Mouse (Mus musculus): ENCODE data around the gene Wipf2. TPM values are rescaled to one million over a fixed set of nuclear protein-coding genes. Genes with fewer than 3 reads are reported as not detected.
"Not testable (repeated sequence)": the region's sequence is repeated elsewhere in the genome, so short reads cannot be mapped to it uniquely, and the experiment has no call there.

Wipf2 gene
- polyA plus RNA-seq, 1 experiment from 2014 or later = 5.2 TPM

GRCm38 (mm10) chr11:98916376-98916775, 52.9 kb downstream of the Wipf2 start:
- 91% methylated on average over 3 of the region's 3 CpGs for WGBS
- not testable (repeated sequence) for H3K4me3 ChIP-seq (replicated peaks); H3K4me1 ChIP-seq; H3K4me2 ChIP-seq; H3K9ac ChIP-seq; H3K27me3 ChIP-seq; H3K9me3 ChIP-seq (replicated peaks); ATAC-seq (replicated peaks; ENCODE audit: low FRiP score); H3K27ac ChIP-seq
- H3K36me3 ChIP-seq = peaks cover 92% of the 10 kb centered on the region

- H3K4me1 ChIP-seq = peaks cover 17% of the 10 kb centered on the region
- H3K27me3 ChIP-seq = no peaks in the 10 kb centered on the region
- no peak overlapping the region for H3K4me2 ChIP-seq
- H3K27ac ChIP-seq = no peak overlapping the region; the same call in 1 of the 2 replicates
- no peak overlapping the region for H3K9ac ChIP-seq
- H3K36me3 ChIP-seq = peaks cover 87% of the 10 kb centered on the region
- ATAC-seq (replicated peaks; ENCODE audit: low FRiP score) = no peak
- no peaks in the 10 kb centered on the region for H3K9me3 ChIP-seq (replicated peaks)
- no peak overlapping the region for H3K4me3 ChIP-seq (replicated peaks)
- WGBS = 63% methylated on average over 13 of the region's 13 CpGs
These were observed 54.1 kb downstream of the Wipf2 start for GRCm38 (mm10) chr11:98917428-98918005.

GRCm38 (mm10) chr11:98918231-98918630, 54.8 kb downstream of the Wipf2 start:
- H3K9ac ChIP-seq = no peak overlapping the region
- H3K27me3 ChIP-seq = no peaks in the 10 kb centered on the region
- H3K36me3 ChIP-seq = peaks cover 81% of the 10 kb centered on the region
- no peaks in the 10 kb centered on the region for H3K9me3 ChIP-seq (replicated peaks)
- peaks cover 24% of the 10 kb centered on the region for H3K4me1 ChIP-seq
- H3K4me3 ChIP-seq (replicated peaks) = no peak overlapping the region
- WGBS = 57% methylated on average over 9 of the region's 9 CpGs
- no peak overlapping the region for H3K4me2 ChIP-seq
- ATAC-seq (replicated peaks; ENCODE audit: low FRiP score) = no peak; the same call in 1 of the 2 replicates
- no peak overlapping the region; the same call in 1 of the 2 replicates for H3K27ac ChIP-seq

GRCm38 (mm10) chr11:98919009-98919408, 55.6 kb downstream of the Wipf2 start:
- 96% methylated on average over 11 of the region's 11 CpGs for WGBS
- no peak overlapping the region for H3K4me3 ChIP-seq (replicated peaks)
- ATAC-seq (replicated peaks; ENCODE audit: low FRiP score) = no peak
- H3K27ac ChIP-seq = no peak overlapping the region
- peaks cover 31% of the 10 kb centered on the region for H3K4me1 ChIP-seq
- H3K9ac ChIP-seq = no peak overlapping the region
- H3K9me3 ChIP-seq (replicated peaks) = no peaks in the 10 kb centered on the region
- H3K27me3 ChIP-seq = no peaks in the 10 kb centered on the region
- H3K4me2 ChIP-seq = no peak overlapping the region
- peaks cover 74% of the 10 kb centered on the region for H3K36me3 ChIP-seq

- peak overlapping the region; percentile 89 for H3K27ac ChIP-seq
- WGBS = 50% methylated on average over 15 of the region's 15 CpGs
These were observed 58.4 kb downstream of the Wipf2 start for GRCm38 (mm10) chr11:98921813-98922212.

GRCm38 (mm10) chr11:98922307-98922706, 58.9 kb downstream of the Wipf2 start:
- ATAC-seq (replicated peaks; ENCODE audit: low FRiP score); H3K27me3 ChIP-seq; H3K4me3 ChIP-seq (replicated peaks); H3K9ac ChIP-seq; H3K9me3 ChIP-seq (replicated peaks): not testable (repeated sequence)
- Histone ChIP-seq H3K4me2 (peak overlapping the region; percentile 27; the same call in 1 of the 2 replicates), H3K27ac (peak overlapping the region; percentile 89), H3K36me3 (peaks cover 42% of the 10 kb centered on the region), H3K4me1 (peaks cover 64% of the 10 kb centered on the region)
- WGBS = 27% methylated on average over 10 of the region's 10 CpGs

More at GRCm38 (mm10) chr11:98921813-98922212, 58.4 kb downstream of the Wipf2 start:
- Histone ChIP-seq H3K36me3 (peaks cover 47% of the 10 kb centered on the region), H3K4me1 (peaks cover 59% of the 10 kb centered on the region)
- H3K9ac ChIP-seq; ATAC-seq (replicated peaks; ENCODE audit: low FRiP score); H3K27me3 ChIP-seq; H3K9me3 ChIP-seq (replicated peaks); H3K4me2 ChIP-seq; H3K4me3 ChIP-seq (replicated peaks): not testable (repeated sequence)

GRCm38 (mm10) chr11:98922851-98923711, 59.6 kb downstream of the Wipf2 start:
- not testable (repeated sequence) for H3K9me3 ChIP-seq (replicated peaks); H3K27me3 ChIP-seq; H3K9ac ChIP-seq; H3K4me3 ChIP-seq (replicated peaks)
- H3K36me3 ChIP-seq = peaks cover 36% of the 10 kb centered on the region
- 0 out of 2 replicates have a peak overlapping the region, but pooled peaks have one; percentile 27 for H3K4me2 ChIP-seq
- H3K27ac ChIP-seq = peak overlapping the region; percentile 89
- ATAC-seq (replicated peaks; ENCODE audit: low FRiP score) = peak; percentile 59
- H3K4me1 ChIP-seq = peaks cover 68% of the 10 kb centered on the region
- 26% methylated on average over 16 of the region's 16 CpGs for WGBS

- 54% methylated on average over 5 of the region's 5 CpGs for WGBS
- H3K9me3 ChIP-seq (replicated peaks) = no peaks in the 10 kb centered on the region
- no peak overlapping the region for H3K9ac ChIP-seq
- 0 out of 2 replicates have a peak overlapping the region, but pooled peaks have one; percentile 27 for H3K4me2 ChIP-seq
- no peak for ATAC-seq (replicated peaks; ENCODE audit: low FRiP score)
- H3K27me3 ChIP-seq = no peaks in the 10 kb centered on the region
- H3K4me3 ChIP-seq (replicated peaks) = no peak overlapping the region
- peaks cover 19% of the 10 kb centered on the region for H3K36me3 ChIP-seq
- H3K4me1 ChIP-seq = peaks cover 80% of the 10 kb centered on the region
- H3K27ac ChIP-seq = peak overlapping the region; percentile 89
These were observed 61.3 kb downstream of the Wipf2 start for GRCm38 (mm10) chr11:98924633-98925175.

- Histone ChIP-seq H3K4me3 (replicated peaks) (no peak overlapping the region), H3K27me3 (no peaks in the 10 kb centered on the region), H3K4me1 (peaks cover 86% of the 10 kb centered on the region), H3K4me2 (peak overlapping the region; percentile 27), H3K9me3 (replicated peaks) (no peaks in the 10 kb centered on the region), H3K27ac (peak overlapping the region; percentile 89), H3K9ac (peak overlapping the region; percentile 14; the same call in 1 of the 2 replicates), H3K36me3 (peaks cover 15% of the 10 kb centered on the region)
- ATAC-seq (replicated peaks; ENCODE audit: low FRiP score) = no peak
- WGBS = 12% methylated on average over 10 of the region's 10 CpGs
These were observed 61.9 kb downstream of the Wipf2 start for GRCm38 (mm10) chr11:98925265-98925721.

- peak overlapping the region; percentile 27 for H3K4me2 ChIP-seq
- H3K9ac ChIP-seq = peak overlapping the region; percentile 14; the same call in 1 of the 2 replicates
- peaks cover 10% of the 10 kb centered on the region for H3K36me3 ChIP-seq
- peak overlapping the region; percentile 89 for H3K27ac ChIP-seq
- no peak overlapping the region for H3K4me3 ChIP-seq (replicated peaks)
- H3K27me3 ChIP-seq = no peaks in the 10 kb centered on the region
- ATAC-seq (replicated peaks; ENCODE audit: low FRiP score) = 0 out of 2 replicates have a peak, but pooled peaks have one; percentile 6
- 5% methylated on average over 12 of the region's 12 CpGs for WGBS
- H3K9me3 ChIP-seq (replicated peaks) = no peaks in the 10 kb centered on the region
- H3K4me1 ChIP-seq = peaks cover 92% of the 10 kb centered on the region
These were observed 62.5 kb downstream of the Wipf2 start for GRCm38 (mm10) chr11:98925868-98926311.

GRCm38 (mm10) chr11:98926553-98926952, 63.1 kb downstream of the Wipf2 start:
- WGBS = 71% methylated on average over 7 of the region's 7 CpGs
- no peak overlapping the region; the same call in 1 of the 2 replicates for H3K9ac ChIP-seq
- no peak for ATAC-seq (replicated peaks; ENCODE audit: low FRiP score)

More at GRCm38 (mm10) chr11:98926553-98926952, 63.1 kb downstream of the Wipf2 start:
- Histone ChIP-seq H3K27ac (peak overlapping the region; percentile 89), H3K9me3 (replicated peaks) (no peaks in the 10 kb centered on the region), H3K36me3 (peaks cover 5% of the 10 kb centered on the region; the same call in 1 of the 2 replicates), H3K4me3 (replicated peaks) (no peak overlapping the region), H3K4me2 (peak overlapping the region; percentile 27; the same call in 1 of the 2 replicates), H3K4me1 (peaks cover 99% of the 10 kb centered on the region), H3K27me3 (no peaks in the 10 kb centered on the region)
